Mouse (Mus musculus): ENCODE data around the gene Cacna2d3.

GRCm38 (mm10) chr14:28954588-28954987, 767.1 kb downstream of the Cacna2d3 start:
- TF ChIP-seq POLR2A (IDR thresholded peaks at IDR 0.05; ENCODE audit: control insufficient read depth, low read depth, low read length) (no peak), CTCF (IDR thresholded peaks at IDR 0.05; ENCODE audit: control insufficient read depth, insufficient read depth, insufficient replicate concordance, low read depth, low read length) (no peak)

Data from testis, adult 2 months (tissue).